Mouse (Mus musculus): ENCODE measurements at regions not wholly inside any gene's neighbourhood (a gene's known extent, or its start where the extent isn't known, plus 50 kb on each side); places are given as distances from the start of the nearest gene placed in this dataset.

DNA sequence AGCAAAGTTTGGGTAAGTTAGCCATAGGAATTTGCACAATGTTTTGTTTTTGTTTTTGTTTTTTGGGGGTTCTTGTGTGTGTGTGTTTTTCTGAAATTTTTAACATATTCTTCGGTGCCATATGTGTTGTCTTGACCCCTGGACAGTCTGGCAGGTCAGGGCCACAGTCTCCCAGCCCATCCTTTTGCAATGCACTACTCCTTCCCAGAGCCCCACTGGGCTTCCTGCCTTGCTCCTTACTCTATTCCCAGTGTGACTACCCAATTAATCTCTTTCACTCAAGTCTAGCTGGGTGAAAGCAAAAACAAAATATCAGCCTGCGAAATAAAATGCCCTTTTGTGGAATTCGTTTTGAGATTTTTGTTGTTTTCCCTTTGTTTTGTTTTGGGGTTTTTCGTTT, 154.6 kb upstream of the Nabp1 start:
- TF ChIP-seq CTCF (IDR thresholded peaks at IDR 0.05; ENCODE audit: borderline replicate concordance, insufficient read depth, low read depth, low read length): no peak
- no peak for TF ChIP-seq POLR2A (IDR thresholded peaks at IDR 0.05; ENCODE audit: borderline replicate concordance, insufficient read depth, low read length)
